Mouse (Mus musculus): Measurements from ENCODE around the gene Trpm1.

Trpm1 gene

GRCm38 (mm10) chr7:64279548-64279947 is 125.9 kb downstream of the Trpm1 start:
- in situ Hi-C loops (cut with MboI, MseI), result no loop called here

- in situ Hi-C loops (cut with MboI, MseI), result no loop called here
Observed at GRCm38 (mm10) chr7:64286566-64286965, 132.9 kb downstream of the Trpm1 start.

DNA sequence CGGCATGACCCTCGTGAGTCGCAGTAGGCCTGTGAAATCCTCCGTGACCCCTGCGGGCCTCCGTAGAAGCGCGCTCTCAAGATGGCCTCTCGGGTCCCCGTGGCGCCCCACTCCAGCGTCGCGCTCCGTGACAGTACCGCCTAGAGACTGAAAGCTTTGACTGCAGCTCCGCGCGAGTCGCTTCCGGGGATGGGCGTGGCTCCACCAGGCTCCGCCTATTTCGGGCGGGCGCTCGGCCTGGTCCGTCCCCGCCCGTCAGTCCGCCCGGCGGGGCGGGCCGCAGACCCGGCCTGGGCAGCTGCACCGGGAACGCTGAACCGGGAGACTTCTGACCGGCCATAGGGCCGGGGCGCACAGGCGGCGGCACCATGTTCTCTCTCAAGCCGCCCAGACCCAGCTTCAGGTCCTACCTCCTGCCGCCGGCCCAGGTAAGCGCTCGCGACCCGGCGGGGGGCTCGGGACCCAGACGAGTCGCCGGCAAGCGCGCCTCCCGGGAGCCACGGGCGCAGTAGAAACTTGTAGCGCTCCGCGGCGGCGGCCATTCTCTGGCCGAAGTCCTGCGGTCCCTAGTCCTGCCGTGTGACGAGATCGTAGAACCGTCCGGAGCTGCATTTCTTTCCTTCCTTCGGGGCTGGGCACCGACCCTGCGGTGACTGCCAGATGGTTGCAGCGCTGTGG is 133.9 kb downstream of the Trpm1 start, which contains the start of gene Mtmr10:
Gene Mtmr10, plus strand, starts transcription at position 240 of the 678 bp plus-strand sequence.
- in situ Hi-C loops (cut with MboI, MseI), result no loop called here

- in situ Hi-C loops (cut with MboI, MseI), result no loop called here
Observed at GRCm38 (mm10) chr7:64289416-64289815, 135.8 kb downstream of the Trpm1 start.

- in situ Hi-C loops (cut with MboI, MseI), result no loop called here
Observed at GRCm38 (mm10) chr7:64290431-64290830, 136.8 kb downstream of the Trpm1 start.

DNA sequence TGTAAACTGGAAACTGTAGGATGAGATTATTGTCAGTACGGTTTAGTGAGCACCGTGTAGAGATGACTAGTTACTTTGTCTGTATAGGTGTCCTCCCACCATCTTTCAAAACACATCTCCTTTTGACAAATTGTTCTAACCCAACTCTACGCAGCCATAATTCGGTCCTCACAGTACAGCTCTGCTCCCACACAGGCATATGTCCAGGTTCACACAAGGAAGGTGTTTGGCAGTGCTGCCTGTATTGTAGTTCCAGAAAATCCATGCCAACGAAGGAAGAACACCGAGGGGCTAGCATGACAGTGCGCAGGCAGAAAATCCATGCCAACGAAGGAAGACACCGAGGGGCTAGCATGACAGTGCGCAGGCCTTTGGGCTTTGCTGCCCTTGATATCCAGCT is 138.1 kb downstream of the Trpm1 start:
- in situ Hi-C loops (cut with MboI, MseI), result no loop called here

- in situ Hi-C loops (cut with MboI, MseI), result no loop called here
Observed at GRCm38 (mm10) chr7:64296286-64297010, 142.8 kb downstream of the Trpm1 start.

DNA sequence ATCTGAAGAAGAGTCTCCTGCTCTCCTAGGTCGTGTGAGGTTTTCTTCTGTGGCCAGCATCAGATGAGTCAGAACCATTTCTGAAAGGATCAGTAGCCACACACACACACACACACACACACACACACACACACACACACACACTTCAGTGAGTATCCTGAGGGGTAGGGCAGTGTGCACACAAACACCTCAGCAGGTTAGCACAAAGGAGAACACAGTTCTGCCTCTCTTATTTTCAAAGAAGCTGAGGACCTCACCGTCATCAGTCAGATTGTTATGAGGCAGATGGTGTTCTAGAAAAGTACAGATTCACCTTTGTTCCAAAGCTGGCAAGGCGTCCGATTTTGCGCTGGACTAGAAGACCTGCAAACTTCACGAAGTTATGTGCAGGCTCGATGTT is 156.6 kb downstream of the Trpm1 start:
- in situ Hi-C loops (cut with MboI, MseI), result no loop called here

- in situ Hi-C loops (cut with MboI, MseI), result no loop called here
Observed at GRCm38 (mm10) chr7:64310756-64311155, 157.1 kb downstream of the Trpm1 start.

GRCm38 (mm10) chr7:64312811-64313210 is 159.2 kb downstream of the Trpm1 start:
- in situ Hi-C loops (cut with MboI, MseI), result no loop called here

All from T-helper 1 cell (primary cell).